Mouse (Mus musculus): ENCODE measurements around the gene Ptbp3. TPM values are rescaled to one million over a fixed set of nuclear protein-coding genes. Genes with fewer than 3 reads are reported as not detected.

The Ptbp3 gene
- polyA plus RNA-seq, 1 experiment from 2014 or later, result 36.3 TPM

DNA sequence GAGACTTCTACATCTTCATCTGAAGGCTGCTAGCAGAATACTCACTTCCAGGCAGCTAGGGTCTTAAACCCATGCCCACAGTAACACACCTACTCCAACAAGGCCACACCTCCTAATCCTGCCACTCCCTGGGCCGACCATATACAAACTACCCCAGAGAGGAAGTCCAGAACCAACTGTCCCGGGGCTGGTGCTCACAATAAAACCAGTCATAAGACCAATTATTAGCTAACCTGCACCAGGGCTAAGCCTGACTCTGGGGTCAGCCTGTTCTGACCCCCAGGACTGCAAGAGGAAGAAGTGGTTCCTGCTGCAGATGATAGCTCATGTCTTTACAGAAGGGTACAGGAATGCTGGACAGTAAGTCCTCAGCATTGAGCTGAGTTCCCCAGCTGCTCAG, 93.7 kb downstream of the Ptbp3 start:
- TF ChIP-seq CTCF (IDR thresholded peaks at IDR 0.05; ENCODE audit: low read depth) (no peak), EP300 (IDR thresholded peaks at IDR 0.05; ENCODE audit: low read depth) (no peak)
- Histone ChIP-seq H3K4me3 (ENCODE audit: low read depth, low read length) (no peak overlapping the region), H3K27ac (ENCODE audit: low read depth) (peak overlapping the region; percentile 44), H3K4me2 (ENCODE audit: low read depth, low read length) (no peak overlapping the region), H3K36me3 (replicated peaks; ENCODE audit: insufficient read depth, low read length) (no peaks in the 10 kb centered on the region), H3K9me3 (ENCODE audit: low read length) (no peaks in the 10 kb centered on the region), H3K9ac (replicated peaks) (no peak overlapping the region), H3K27me3 (ENCODE audit: insufficient read depth, low read length) (no peaks in the 10 kb centered on the region), H3K4me1 (ENCODE audit: insufficient read depth) (peaks cover 31% of the 10 kb centered on the region)
- 36% methylated on average over 2 of the region's 2 CpGs for WGBS (ENCODE audit: insufficient replicate concordance)
- DNase-seq (peak; percentile 15), ATAC-seq (no peak)

DNA sequence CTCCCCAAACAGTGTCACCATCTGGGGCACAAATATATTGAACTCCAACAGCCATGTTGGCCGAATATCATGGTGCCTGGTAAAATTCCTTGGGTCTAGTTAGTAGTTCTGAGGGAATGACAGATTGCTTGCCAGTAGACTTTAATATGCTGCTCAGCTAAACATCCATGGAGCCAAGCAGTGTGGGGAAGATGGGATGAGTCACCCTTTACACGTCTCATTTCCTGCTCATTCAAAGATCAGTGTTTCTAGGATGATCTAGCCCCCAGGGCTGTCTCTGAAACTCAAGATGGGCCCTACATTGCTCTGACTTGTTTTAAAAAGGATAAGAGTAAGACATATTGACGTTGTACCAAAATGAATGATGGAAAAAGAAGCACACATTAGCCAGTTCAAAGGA, 95.1 kb downstream of the Ptbp3 start:
- no peak overlapping the region for H3K27ac ChIP-seq (ENCODE audit: low read depth)
- 70% methylated on average over 3 of the region's 3 CpGs for WGBS (ENCODE audit: insufficient replicate concordance)
- no peak for ATAC-seq

DNA sequence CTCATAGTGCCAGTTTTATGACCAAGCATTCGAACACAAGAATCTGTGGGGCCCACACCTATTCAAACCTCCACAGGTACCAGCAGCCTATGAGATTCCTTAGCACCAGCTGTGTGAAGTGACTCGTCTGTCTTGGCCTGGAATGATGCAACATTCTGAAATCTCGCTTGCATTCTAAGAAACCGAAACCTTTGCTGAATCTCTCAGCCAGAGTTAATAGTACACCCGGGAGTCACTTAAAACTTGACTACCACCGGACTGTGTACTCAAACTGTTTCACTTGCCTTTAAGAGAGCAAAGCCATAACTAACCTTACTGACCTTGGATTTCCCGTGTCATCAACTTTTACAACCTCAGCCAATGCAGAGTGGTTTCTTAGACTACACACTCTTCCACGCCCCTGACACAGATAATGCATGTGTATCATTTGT, 96.6 kb downstream of the Ptbp3 start:
- no peak for TF ChIP-seq EP300 (IDR thresholded peaks at IDR 0.05; ENCODE audit: low read depth)
- no peak for TF ChIP-seq CTCF (IDR thresholded peaks at IDR 0.05; ENCODE audit: low read depth)
- DNase-seq, result peak; percentile 14
- peak; percentile 60 for ATAC-seq

More for the DNA sequence above, 95.1 kb downstream of the Ptbp3 start:
- no peaks in the 10 kb centered on the region for H3K9me3 ChIP-seq (ENCODE audit: low read length)
- no peaks in the 10 kb centered on the region for H3K36me3 ChIP-seq (replicated peaks; ENCODE audit: insufficient read depth, low read length)
- H3K4me1 ChIP-seq (ENCODE audit: insufficient read depth), result peaks cover 27% of the 10 kb centered on the region
- H3K9ac ChIP-seq (replicated peaks), result no peak overlapping the region
- TF ChIP-seq CTCF (IDR thresholded peaks at IDR 0.05; ENCODE audit: low read depth) (no peak), EP300 (IDR thresholded peaks at IDR 0.05; ENCODE audit: low read depth) (no peak)
- DNase-seq, result no peak
- no peaks in the 10 kb centered on the region for H3K27me3 ChIP-seq (ENCODE audit: insufficient read depth, low read length)
- no peak overlapping the region for H3K4me3 ChIP-seq (ENCODE audit: low read depth, low read length)
- no peak overlapping the region for H3K4me2 ChIP-seq (ENCODE audit: low read depth, low read length)

DNA sequence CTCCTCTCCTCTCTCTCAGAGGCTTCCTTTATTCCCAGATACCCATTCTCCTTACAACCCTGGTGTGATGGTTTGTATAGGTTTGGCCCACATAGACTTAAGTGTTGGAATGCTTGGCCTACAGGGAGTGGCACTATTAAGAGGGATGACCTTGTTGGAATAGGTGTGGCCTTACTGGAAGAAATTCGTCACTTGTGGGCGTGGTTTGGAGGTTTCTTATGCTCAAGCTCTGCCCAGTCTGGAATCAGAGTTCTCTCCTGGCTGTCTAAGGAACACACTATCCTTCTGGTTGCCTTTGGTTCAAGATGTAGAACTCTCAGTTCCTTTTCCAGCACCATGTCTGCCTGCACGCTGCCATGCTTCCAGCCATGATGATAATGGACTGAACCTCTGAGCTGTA, 98.3 kb downstream of the Ptbp3 start:
- H3K27ac ChIP-seq (ENCODE audit: low read depth), result no peak overlapping the region
- no peaks in the 10 kb centered on the region for H3K9me3 ChIP-seq (ENCODE audit: low read length)
- H3K4me1 ChIP-seq (ENCODE audit: insufficient read depth), result peaks cover 20% of the 10 kb centered on the region
- no peaks in the 10 kb centered on the region for H3K36me3 ChIP-seq (replicated peaks; ENCODE audit: insufficient read depth, low read length)
- H3K27me3 ChIP-seq (ENCODE audit: insufficient read depth, low read length), result no peaks in the 10 kb centered on the region
- no peak overlapping the region for H3K4me3 ChIP-seq (ENCODE audit: low read depth, low read length)
- WGBS (ENCODE audit: insufficient replicate concordance), result 83% methylated on average over 3 of the region's 3 CpGs
- H3K9ac ChIP-seq (replicated peaks), result no peak overlapping the region
- ATAC-seq (no peak), DNase-seq (no peak)
- no peak overlapping the region for H3K4me2 ChIP-seq (ENCODE audit: low read depth, low read length)
- TF ChIP-seq CTCF (IDR thresholded peaks at IDR 0.05; ENCODE audit: low read depth) (no peak), EP300 (IDR thresholded peaks at IDR 0.05; ENCODE audit: low read depth) (no peak)

More for the DNA sequence above, 96.6 kb downstream of the Ptbp3 start:
- H3K9me3 ChIP-seq (ENCODE audit: low read length), result no peaks in the 10 kb centered on the region
- no peaks in the 10 kb centered on the region for H3K36me3 ChIP-seq (replicated peaks; ENCODE audit: insufficient read depth, low read length)
- H3K9ac ChIP-seq (replicated peaks), result no peak overlapping the region
- H3K27me3 ChIP-seq (ENCODE audit: insufficient read depth, low read length), result no peaks in the 10 kb centered on the region
- H3K4me3 ChIP-seq (ENCODE audit: low read depth, low read length), result no peak overlapping the region
- WGBS (ENCODE audit: insufficient replicate concordance), result 52% methylated on average over 8 of the region's 8 CpGs
- peak overlapping the region; percentile 52 for H3K27ac ChIP-seq (ENCODE audit: low read depth)
- H3K4me1 ChIP-seq (ENCODE audit: insufficient read depth), result peaks cover 21% of the 10 kb centered on the region
- no peak overlapping the region for H3K4me2 ChIP-seq (ENCODE audit: low read depth, low read length)

- DNase-seq, result no peak
- no peaks in the 10 kb centered on the region for H3K36me3 ChIP-seq (replicated peaks; ENCODE audit: insufficient read depth, low read length)
- H3K9me3 ChIP-seq (ENCODE audit: low read length), result no peaks in the 10 kb centered on the region
- WGBS (ENCODE audit: insufficient replicate concordance), result 59% methylated on average over 6 of the region's 6 CpGs
- no peak overlapping the region for H3K9ac ChIP-seq (replicated peaks)
- no peak for ATAC-seq
- H3K4me3 ChIP-seq (ENCODE audit: low read depth, low read length), result no peak overlapping the region
- H3K4me1 ChIP-seq (ENCODE audit: insufficient read depth), result peaks cover 16% of the 10 kb centered on the region
- no peak overlapping the region for H3K4me2 ChIP-seq (ENCODE audit: low read depth, low read length)
- no peak for TF ChIP-seq EP300 (IDR thresholded peaks at IDR 0.05; ENCODE audit: low read depth)
- no peak for TF ChIP-seq CTCF (IDR thresholded peaks at IDR 0.05; ENCODE audit: low read depth)
- no peaks in the 10 kb centered on the region for H3K27me3 ChIP-seq (ENCODE audit: insufficient read depth, low read length)
- no peak overlapping the region for H3K27ac ChIP-seq (ENCODE audit: low read depth)
Observed at GRCm38 (mm10) chr4:59450234-59450854, 98.8 kb downstream of the Ptbp3 start.

- no peak overlapping the region for H3K4me2 ChIP-seq (ENCODE audit: low read depth, low read length)
- H3K27ac ChIP-seq (ENCODE audit: low read depth), result no peak overlapping the region
- no peak for TF ChIP-seq CTCF (IDR thresholded peaks at IDR 0.05; ENCODE audit: low read depth)
- no peak for TF ChIP-seq EP300 (IDR thresholded peaks at IDR 0.05; ENCODE audit: low read depth)
- WGBS (ENCODE audit: insufficient replicate concordance), result 82% methylated on average over 1 of the region's 1 CpGs
- DNase-seq (no peak), ATAC-seq (no peak)
- H3K4me3 ChIP-seq (ENCODE audit: low read depth, low read length), result no peak overlapping the region
- no peak overlapping the region for H3K9ac ChIP-seq (replicated peaks)
- no peaks in the 10 kb centered on the region for H3K9me3 ChIP-seq (ENCODE audit: low read length)
- peaks cover 12% of the 10 kb centered on the region for H3K4me1 ChIP-seq (ENCODE audit: insufficient read depth)
- no peaks in the 10 kb centered on the region for H3K27me3 ChIP-seq (ENCODE audit: insufficient read depth, low read length)
- no peaks in the 10 kb centered on the region for H3K36me3 ChIP-seq (replicated peaks; ENCODE audit: insufficient read depth, low read length)
Observed at GRCm38 (mm10) chr4:59447296-59447695, 101.9 kb downstream of the Ptbp3 start.
